Mouse (Mus musculus) right cerebral cortex, postnatal 14 days (tissue): ENCODE results near the gene Olfr1443.
"Not testable (repeated sequence)": the region's sequence is repeated elsewhere in the genome, so short reads cannot be mapped to it uniquely, and the experiment has no call there.

Experiments
- DNase-seq: peaks from one replicate; pipeline ENCODE4 v3.0.0; 2022

Gene Olfr1443

DNA sequence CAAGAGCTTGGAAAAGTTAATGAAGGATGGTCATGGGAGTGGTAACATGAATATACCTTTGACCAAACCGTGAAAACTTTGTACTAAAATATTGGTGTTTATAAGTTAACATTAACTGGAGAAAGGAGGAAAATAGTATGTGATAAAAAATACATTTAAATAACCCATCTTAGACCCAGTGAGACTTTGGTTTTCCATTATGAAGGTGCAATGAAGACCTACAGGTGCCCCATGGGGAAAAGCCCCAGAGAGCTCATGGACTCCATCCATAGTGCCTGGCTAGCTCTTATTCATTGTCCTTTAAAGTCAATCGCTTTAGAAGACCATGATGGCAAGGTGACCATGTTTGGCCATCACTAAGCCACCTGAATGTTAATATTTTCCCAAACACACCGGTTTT lies at the start of gene Olfr1443:
TSS of gene Olfr1443 (plus strand) at position 301 of the 400 bp plus-strand sequence.
- DNase-seq: no peak

DNA sequence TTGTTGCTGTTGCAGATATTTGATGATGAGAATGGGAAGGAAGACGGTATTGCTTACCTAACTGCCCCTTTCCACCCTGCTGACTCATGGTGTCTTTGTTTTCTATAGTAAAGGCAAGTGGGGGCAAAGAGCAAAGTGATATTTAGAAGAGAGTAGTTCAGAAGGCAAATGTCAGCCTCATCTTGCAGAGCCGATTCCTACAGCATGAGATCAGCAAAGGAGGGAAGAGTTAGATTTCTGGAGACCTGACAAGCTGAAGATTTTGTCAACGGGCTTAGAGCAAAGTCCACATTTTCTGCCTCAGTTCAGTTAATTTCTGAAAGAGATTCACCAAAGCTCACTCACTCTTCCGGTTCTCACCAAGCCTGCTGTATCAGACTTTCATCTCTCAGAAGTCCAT lies 44.7 kb upstream of the Olfr1443 start, which contains the start of gene Glyat:
TSS of gene Glyat (plus strand) at position 133 of the 400 bp plus-strand sequence.
- DNase-seq: no peak

DNA sequence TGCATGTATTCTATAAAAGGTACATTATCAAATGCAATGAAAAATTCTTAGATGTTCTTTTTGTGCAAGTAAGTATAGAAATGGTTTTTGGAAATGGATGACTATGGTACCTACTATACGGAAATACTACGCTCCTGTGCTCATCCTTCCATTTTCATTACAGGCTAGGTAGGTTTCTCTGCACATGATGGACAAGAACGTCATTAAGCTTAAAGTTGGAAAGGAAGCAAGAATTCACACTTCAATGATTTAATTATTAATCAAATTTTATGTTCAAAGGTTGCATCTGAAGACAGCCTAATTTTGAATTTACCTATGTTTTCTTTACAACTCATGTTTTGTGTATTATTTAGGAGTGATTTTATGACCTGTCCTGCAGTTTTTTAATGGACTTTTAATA lies 43.7 kb upstream of the Olfr1443 start:
- DNase-seq: no peak

- DNase-seq: no peak
Observed at GRCm38 (mm10) chr19:12634963-12635362, 42.9 kb upstream of the Olfr1443 start.

DNA sequence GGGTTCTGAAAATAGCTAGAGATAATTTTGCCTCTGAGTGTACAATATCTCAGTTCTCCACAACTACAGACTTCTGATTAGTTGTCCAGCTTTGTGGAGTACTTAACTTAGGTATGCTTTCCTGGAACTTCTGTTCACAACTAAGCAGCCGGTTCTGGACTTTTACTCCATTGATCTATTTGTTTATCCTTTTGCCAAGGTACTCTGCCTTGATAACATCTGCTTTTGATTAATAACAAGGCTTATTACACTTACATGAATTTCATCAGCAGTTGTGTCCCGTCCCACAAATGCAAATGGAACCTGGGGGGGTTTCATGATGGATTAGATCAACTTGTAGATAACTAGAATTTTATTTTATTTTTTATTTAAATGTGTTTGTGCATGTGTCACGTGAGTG lies 41.0 kb upstream of the Olfr1443 start:
- DNase-seq: no peak

GRCm38 (mm10) chr19:12638049-12638448 lies 39.9 kb upstream of the Olfr1443 start:
- no peak for DNase-seq

- DNase-seq: no peak
Observed at GRCm38 (mm10) chr19:12649511-12649910, 28.4 kb upstream of the Olfr1443 start.

DNA sequence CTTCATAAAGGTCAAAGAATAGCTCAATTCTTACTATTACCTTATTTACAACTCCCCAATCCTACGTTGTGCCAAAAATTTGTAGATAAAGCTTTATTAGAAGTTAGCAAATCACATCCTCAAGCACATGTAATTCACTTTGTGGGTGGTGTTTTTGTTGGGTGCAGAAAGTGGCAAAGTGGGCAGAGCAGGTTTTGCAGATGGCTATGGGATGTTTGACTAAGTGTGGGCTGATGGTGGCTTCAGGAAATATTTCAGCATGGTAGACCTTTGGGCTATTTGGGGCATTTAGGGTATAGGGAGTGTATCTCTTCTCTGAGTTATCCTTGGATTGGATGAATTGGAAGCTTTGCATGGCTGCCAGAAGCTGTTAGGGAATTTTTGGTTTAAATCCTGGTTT lies 11.8 kb upstream of the Olfr1443 start:
- no peak for DNase-seq

GRCm38 (mm10) chr19:12668601-12669000 lies 9.3 kb upstream of the Olfr1443 start:
- DNase-seq: not testable (repeated sequence)

GRCm38 (mm10) chr19:12670139-12670538 lies 7.8 kb upstream of the Olfr1443 start, which contains the start of gene Olfr1442:
Olfr1442 (plus strand) TSS chr19:12670439.
- no peak for DNase-seq

DNA sequence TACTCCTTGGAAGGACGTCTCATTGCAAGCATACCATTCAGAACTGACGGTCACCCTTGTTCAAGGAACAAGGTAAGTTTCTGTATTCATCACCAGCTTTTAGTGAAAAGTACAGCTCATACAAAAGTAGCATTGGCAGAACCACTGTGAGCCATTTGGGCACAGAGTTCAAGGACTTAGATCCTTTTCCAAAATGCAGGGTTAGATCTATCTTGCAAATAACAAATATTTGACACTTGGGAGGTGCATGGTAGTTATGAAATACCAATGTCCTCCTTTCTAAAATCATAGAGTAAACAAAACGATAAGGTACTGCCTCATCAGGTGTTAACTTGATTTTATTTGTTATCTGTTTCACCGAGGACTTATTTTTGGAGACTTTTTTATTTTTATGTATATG lies 6.9 kb upstream of the Olfr1443 start:
- no peak for DNase-seq

- DNase-seq: no peak
Observed at GRCm38 (mm10) chr19:12684638-12685037, 6.7 kb downstream of the Olfr1443 start.

DNA sequence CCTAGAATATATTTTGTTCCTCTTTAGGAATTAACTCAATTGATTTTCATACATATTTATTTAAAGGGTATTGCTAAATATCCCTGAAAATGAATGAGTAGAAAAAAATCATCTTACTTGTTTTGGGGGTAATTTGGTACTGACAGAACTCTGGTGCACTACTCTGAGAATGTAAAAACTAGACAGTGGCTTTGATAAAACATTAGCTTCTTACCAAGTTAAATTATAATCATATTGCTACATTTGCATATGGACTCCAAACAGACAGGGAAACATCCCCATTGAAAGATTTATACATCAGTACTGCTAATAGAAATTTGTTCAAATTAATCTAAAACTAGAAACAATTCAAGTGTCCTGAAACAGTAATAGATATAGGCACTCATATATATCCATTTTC lies 7.3 kb downstream of the Olfr1443 start:
- DNase-seq: no peak

GRCm38 (mm10) chr19:12695590-12695989 lies 17.7 kb downstream of the Olfr1443 start, which contains the start of gene Keg1:
Keg1 (plus strand) TSS chr19:12695786.
- no peak for DNase-seq

GRCm38 (mm10) chr19:12696221-12696620 lies 18.3 kb downstream of the Olfr1443 start:
- no peak for DNase-seq

DNA sequence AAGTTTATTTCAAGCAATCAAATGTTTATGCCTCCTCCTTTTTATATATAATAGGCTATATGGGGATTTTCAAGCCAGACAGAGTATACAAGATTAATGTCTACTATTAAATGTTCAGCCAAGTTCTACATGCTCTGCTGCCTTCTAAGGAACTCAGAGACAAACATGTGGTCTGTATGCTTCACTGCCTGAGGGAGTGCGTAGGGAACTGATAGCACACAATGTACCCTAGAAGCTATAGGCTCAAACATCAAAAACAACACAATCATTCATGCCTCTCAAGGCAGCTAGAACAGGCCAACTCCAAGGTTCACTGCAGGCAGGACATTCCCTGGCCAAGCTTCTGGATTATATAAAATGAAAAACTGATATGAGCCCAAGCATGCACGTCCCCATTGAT lies 30.5 kb downstream of the Olfr1443 start:
- no peak for DNase-seq

DNA sequence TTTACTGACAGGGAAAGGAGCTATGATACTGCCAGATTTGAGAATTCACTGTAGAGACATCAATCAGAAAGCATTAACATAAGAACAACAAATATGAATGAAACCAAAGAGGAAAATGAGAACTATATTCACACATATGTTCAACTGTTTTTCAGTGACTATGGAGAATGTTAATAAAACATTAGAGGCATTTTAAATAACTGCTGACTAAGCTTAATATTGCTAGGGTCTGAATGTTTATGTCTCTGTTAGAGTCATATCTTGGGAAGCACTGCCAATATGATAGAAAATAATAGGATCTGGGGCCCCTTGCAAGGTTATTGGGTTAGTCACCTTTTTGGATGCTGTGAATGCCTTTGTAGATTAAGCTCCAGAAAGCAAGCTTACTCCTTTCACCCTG lies 31.1 kb downstream of the Olfr1443 start:
- no peak for DNase-seq

DNA sequence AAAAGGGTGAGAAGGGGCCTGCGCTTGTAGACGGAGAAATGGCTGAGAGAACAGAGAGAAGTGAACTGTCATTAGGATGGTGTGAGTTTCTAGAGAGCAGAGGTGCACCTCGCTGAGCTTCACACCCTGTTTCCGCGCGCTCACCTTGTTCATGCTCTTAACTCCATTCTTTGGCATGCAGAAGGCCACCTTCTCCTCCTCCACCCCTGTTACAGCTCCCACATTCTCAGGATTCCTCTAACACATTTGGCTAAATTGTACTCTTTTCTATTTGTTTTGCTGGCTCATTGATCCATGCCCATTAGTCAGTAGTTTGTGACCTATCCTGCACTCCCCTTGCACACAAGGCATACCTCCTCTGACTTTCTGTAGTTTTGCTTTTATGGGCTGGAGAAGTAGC lies 41.3 kb downstream of the Olfr1443 start:
- DNase-seq: no peak

DNA sequence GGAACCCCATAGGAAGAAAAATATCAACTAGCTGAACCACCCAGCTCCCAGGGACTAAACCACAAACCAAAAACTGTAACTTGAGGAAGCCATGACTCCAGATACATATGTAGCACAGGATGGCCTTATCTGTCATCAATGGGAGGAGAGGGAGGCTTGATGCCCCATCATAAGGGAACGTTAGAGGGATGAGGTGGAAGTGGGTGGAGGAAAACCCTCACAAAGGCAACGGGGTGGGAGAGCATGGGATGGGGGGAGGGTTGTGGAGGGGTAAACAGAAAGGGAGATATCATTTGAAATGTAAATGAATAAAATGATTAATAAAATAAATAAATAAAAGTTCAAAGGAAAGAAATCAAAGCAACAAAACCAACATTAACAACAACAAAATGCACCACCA lies 42.6 kb downstream of the Olfr1443 start:
- no peak for DNase-seq

GRCm38 (mm10) chr19:12720919-12721318 lies 43.0 kb downstream of the Olfr1443 start:
- not testable (repeated sequence) for DNase-seq

- DNase-seq: not testable (repeated sequence)
Observed at GRCm38 (mm10) chr19:12721596-12721995, 43.7 kb downstream of the Olfr1443 start.

GRCm38 (mm10) chr19:12722308-12722707 lies 44.4 kb downstream of the Olfr1443 start:
- DNase-seq: peak; percentile 15

DNA sequence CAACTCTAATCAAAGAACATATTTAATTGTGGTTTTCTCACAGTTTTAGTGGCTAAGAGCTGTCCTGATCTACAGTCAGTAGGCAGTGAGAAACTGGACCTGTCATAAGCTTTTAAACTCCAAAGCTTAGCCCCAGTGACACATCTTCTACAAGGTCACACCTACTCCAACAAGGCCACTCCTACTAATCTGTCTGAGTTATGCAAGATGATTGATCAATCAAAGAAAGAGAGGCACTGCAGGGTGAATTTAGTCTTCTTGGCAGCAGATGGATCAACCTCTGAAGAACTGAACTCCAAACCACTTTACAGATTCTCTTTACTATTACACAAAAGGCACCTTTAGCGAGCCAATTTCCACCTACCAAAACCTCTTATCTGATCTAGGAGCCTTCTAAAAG lies 47.9 kb downstream of the Olfr1443 start:
- DNase-seq: no peak

GRCm38 (mm10) chr19:12731036-12731435 lies 53.1 kb downstream of the Olfr1443 start:
- DNase-seq: no peak

DNA sequence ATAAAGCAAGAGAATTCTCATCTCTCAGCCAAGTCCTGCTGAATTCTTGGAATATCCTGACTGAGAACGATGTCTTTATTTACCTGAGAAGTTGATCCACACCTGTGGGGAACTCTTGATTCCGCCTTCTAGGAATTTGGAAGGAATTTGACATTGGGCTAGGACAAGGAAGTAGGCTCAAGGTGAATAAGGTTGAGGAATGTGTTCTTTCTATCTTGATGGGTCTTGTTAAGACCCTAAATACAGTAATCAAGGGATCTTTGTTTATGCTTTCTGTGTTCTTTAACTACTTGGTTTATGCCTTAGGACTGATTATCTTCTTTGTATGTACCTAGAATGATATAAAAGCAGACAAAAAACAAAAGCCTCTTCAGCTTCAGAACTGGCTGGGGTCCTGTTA lies 54.0 kb downstream of the Olfr1443 start:
- DNase-seq: no peak
